Mouse (Mus musculus): ENCODE data around the gene AI837181. TPM values are rescaled to one million over a fixed set of nuclear protein-coding genes. Genes with fewer than 3 reads are reported as not detected.
"Not testable (repeated sequence)": the region's sequence is repeated elsewhere in the genome, so short reads cannot be mapped to it uniquely, and the experiment has no call there.

AI837181 gene
- 10 to 100 TPM; 34.0 to 38.0 TPM for total RNA-seq (2021)
- long read RNA-seq, experiment 1, transcript AI837181-202 (2 exons, 1,528 nt): major isoform, 13 of 36 reads
- long read RNA-seq, experiment 1, partial matches to known transcripts: 22 of 36 reads
- long read RNA-seq, experiment 1, other reads (novel, unspliced or antisense): 0 of 36 reads
- long read RNA-seq, experiment 2, transcript AI837181-202 (2 exons, 1,528 nt): major isoform, 16 of 37 reads
- long read RNA-seq, experiment 2, partial matches to known transcripts: 20 of 37 reads
- long read RNA-seq, experiment 2, other reads (novel, unspliced or antisense): 0 of 37 reads

- intact Hi-C loops (cut with DNase I): loop anchor here (2.0 kb wide), 2 partner anchors 16 to 64 kb away; partner anchors contain the start of gene Mus81
Measured at GRCm38 (mm10) chr19:5424782-5425741, at the start of gene AI837181, which contains the start of gene Drap1. Gene AI837181, plus strand, starts transcription at chr19:5425144. Gene Drap1, minus strand, starts transcription at chr19:5424979.

GRCm38 (mm10) chr19:5377446-5377845 is 47.5 kb upstream of the AI837181 start:
- intact Hi-C loops (cut with DNase I): no loop called here

More at GRCm38 (mm10) chr19:5424782-5425741, at the start of gene AI837181, which contains the start of gene Drap1:
- TF ChIP-seq CTCF (IDR thresholded peaks at IDR 0.05): no peak
- peak within 1 kb of the TSS; percentile 99 for H3K4me3 ChIP-seq
- peak within 1 kb of the TSS; percentile 98 for H3K27ac ChIP-seq
- peak; percentile 98 for DNase-seq

GRCm38 (mm10) chr19:5383326-5383725 is 41.6 kb upstream of the AI837181 start:
- no peak for TF ChIP-seq CTCF (IDR thresholded peaks at IDR 0.05)
- Histone ChIP-seq H3K27ac (no peak overlapping the region), H3K4me3 (no peak overlapping the region)
- DNase-seq: no peak
- intact Hi-C loops (cut with DNase I): no loop called here

More at GRCm38 (mm10) chr19:5377446-5377845, 47.5 kb upstream of the AI837181 start:
- Histone ChIP-seq H3K4me3 (no peak overlapping the region), H3K27ac (no peak overlapping the region)
- no peak for TF ChIP-seq CTCF (IDR thresholded peaks at IDR 0.05)
- no peak for DNase-seq

GRCm38 (mm10) chr19:5384715-5385114 is 40.2 kb upstream of the AI837181 start:
- intact Hi-C loops (cut with DNase I): no loop called here
- Histone ChIP-seq H3K27ac (no peak overlapping the region), H3K4me3 (no peak overlapping the region)
- no peak for DNase-seq
- no peak for TF ChIP-seq CTCF (IDR thresholded peaks at IDR 0.05)

GRCm38 (mm10) chr19:5388011-5388441 is 36.9 kb upstream of the AI837181 start:
- H3K4me3 ChIP-seq: peak overlapping the region; percentile 86
- intact Hi-C loops (cut with DNase I): loop anchor here (1.0 kb wide), 1 partner anchor 22 kb away; the partner anchor contains the start of gene Eif1ad
- TF ChIP-seq CTCF (IDR thresholded peaks at IDR 0.05): no peak
- peak; percentile 47 for DNase-seq
- peak overlapping the region; percentile 94 for H3K27ac ChIP-seq

- intact Hi-C loops (cut with DNase I): loop anchor here (1.0 kb wide), 1 partner anchor 22 kb away; the partner anchor contains the start of gene Eif1ad
- Histone ChIP-seq H3K27ac (peak within 1 kb of the TSS; percentile 94), H3K4me3 (peak within 1 kb of the TSS; percentile 86)
- peak; percentile 98 for DNase-seq
- no peak for TF ChIP-seq CTCF (IDR thresholded peaks at IDR 0.05)
Measured at GRCm38 (mm10) chr19:5388588-5389242, 36.2 kb upstream of the AI837181 start, which contains the start of gene Sart1. Gene Sart1, minus strand, starts transcription at chr19:5388703.

GRCm38 (mm10) chr19:5389647-5390046 is 35.3 kb upstream of the AI837181 start:
- no peak for TF ChIP-seq CTCF (IDR thresholded peaks at IDR 0.05)
- Histone ChIP-seq H3K4me3 (peak overlapping the region; percentile 86), H3K27ac (peak overlapping the region; percentile 94)
- intact Hi-C loops (cut with DNase I): no loop called here
- no peak for DNase-seq

- no peak for TF ChIP-seq CTCF (IDR thresholded peaks at IDR 0.05)
- intact Hi-C loops (cut with DNase I): no loop called here
- no peak for DNase-seq
- Histone ChIP-seq H3K4me3 (peak overlapping the region; percentile 86), H3K27ac (peak overlapping the region; percentile 94; the same call in 1 of the 2 replicates)
Measured at GRCm38 (mm10) chr19:5390416-5390815, 34.5 kb upstream of the AI837181 start.

GRCm38 (mm10) chr19:5392892-5393291 is 32.1 kb upstream of the AI837181 start:
- TF ChIP-seq CTCF (IDR thresholded peaks at IDR 0.05): no peak
- intact Hi-C loops (cut with DNase I): no loop called here
- H3K27ac ChIP-seq: no peak overlapping the region
- no peak overlapping the region for H3K4me3 ChIP-seq
- DNase-seq: no peak

- intact Hi-C loops (cut with DNase I): no loop called here
- no peak for DNase-seq
- Histone ChIP-seq H3K4me3 (no peak overlapping the region), H3K27ac (no peak overlapping the region)
- TF ChIP-seq CTCF (IDR thresholded peaks at IDR 0.05): no peak
Measured at GRCm38 (mm10) chr19:5394168-5394567, 30.8 kb upstream of the AI837181 start.

- Histone ChIP-seq H3K4me3 (no peak overlapping the region), H3K27ac (no peak overlapping the region)
- intact Hi-C loops (cut with DNase I): no loop called here
- TF ChIP-seq CTCF (IDR thresholded peaks at IDR 0.05): no peak
- no peak for DNase-seq
Measured at GRCm38 (mm10) chr19:5395371-5395770, 29.6 kb upstream of the AI837181 start.

- DNase-seq; H3K4me3 ChIP-seq; H3K27ac ChIP-seq; intact Hi-C loops (cut with DNase I): not testable (repeated sequence)
Measured at GRCm38 (mm10) chr19:5401073-5401472, 23.9 kb upstream of the AI837181 start.

Data from gastrocnemius, adult 2 months (tissue).